Mouse (Mus musculus) inflammation-experienced regulatory T-cells, adult 6 months (primary cell): ENCODE measurements at regions not wholly inside any gene's neighbourhood (a gene's known extent, or its start where the extent isn't known, plus 50 kb on each side); places are given as distances from the start of the nearest gene placed in this dataset.

Experiments used
- ATAC-seq: one replicate; pipeline ENCODE4 v1.8.0; 2017

- ATAC-seq, result no peak
These were observed 208.7 kb downstream of the Otol1 start for GRCm38 (mm10) chr3:70216096-70216495.

GRCm38 (mm10) chr3:70218757-70219360 lies 211.4 kb downstream of the Otol1 start:
- ATAC-seq, result no peak

- ATAC-seq, result no peak
These were observed 216.1 kb downstream of the Otol1 start for GRCm38 (mm10) chr3:70223443-70224065.

GRCm38 (mm10) chr3:70224846-70225245 lies 217.4 kb downstream of the Otol1 start:
- no peak for ATAC-seq

DNA sequence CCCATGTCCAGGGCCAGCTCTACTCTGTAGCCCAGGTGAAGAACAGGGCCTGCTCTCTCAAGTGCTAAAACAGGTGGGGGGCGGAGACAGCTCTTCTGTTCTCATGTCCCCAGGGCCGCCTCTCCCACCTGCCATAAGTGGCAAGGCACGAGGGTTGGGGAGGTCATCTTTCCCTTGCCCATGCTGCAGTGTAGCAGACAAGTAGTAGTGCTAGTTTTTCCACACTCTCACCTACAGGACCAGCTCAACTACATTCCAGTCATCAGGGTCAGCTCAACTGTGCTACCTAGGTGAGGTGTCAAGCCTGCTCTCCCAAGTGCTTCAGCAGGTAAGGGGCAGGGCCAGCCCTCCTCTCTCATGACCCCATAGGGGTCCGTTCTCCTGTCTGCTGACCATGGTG lies 219.8 kb downstream of the Otol1 start:
- no peak for ATAC-seq

DNA sequence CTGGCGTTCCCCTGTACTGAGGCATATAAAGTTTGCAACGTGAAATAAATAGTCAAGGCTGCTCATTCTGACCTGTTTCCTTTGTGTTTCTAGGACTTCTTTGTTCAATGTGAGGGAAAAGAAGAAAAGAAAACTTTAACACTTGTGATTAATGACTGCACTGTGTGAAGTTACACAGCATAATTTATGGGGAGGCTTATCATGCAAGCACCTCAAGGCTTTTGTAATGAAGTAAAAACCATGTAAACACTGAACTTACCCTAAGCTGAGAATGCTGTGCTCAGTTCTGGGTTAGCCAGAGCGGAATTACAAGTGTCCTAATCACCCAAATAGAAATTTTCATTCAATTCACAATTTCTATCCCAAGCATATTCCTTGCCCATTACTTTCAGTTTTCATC lies 241.2 kb downstream of the Otol1 start:
- ATAC-seq, result no peak

GRCm38 (mm10) chr3:70249922-70250321 lies 242.5 kb downstream of the Otol1 start:
- ATAC-seq, result no peak

GRCm38 (mm10) chr3:70250733-70251132 lies 243.3 kb downstream of the Otol1 start:
- no peak for ATAC-seq

GRCm38 (mm10) chr3:70263318-70263717 lies 255.9 kb downstream of the Otol1 start:
- ATAC-seq, result no peak

DNA sequence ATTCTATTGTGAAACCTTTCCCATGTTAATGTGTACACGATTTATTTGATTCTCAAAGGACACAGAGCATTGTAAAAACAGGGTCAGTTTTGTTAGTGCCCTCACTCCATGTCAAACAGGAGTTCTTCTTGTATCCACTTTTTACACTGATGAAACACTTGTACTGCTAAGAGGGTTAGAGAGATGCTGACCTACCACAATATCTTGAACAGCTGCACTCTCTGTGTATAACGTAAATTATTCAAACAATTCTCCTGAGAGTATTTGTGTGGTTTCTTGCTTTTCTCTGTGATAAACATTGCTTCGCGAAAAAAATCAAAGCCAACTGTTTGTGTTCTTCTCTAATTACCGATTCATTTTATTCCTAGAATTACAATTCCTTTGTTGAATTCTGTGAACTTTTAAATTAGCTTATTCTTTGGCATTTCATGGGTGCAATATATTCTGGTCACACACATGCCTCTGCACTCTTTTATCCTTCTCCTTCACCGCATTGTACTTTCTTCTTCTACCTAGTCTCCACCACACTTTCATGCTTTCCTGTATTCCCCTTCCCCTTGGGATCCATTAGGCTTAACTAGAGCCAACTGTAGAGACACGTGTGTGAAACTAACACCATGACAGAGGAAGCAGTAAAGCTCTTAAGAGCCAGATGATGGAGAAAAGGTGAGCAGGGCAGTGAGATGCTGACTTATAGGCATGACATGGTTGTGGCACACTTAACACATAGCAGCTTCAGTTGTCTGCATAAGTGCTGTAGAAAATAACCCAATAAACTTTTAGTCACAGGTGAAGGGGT lies 281.4 kb downstream of the Otol1 start:
- ATAC-seq, result no peak

- ATAC-seq, result no peak
These were observed 300.1 kb downstream of the Otol1 start for GRCm38 (mm10) chr3:70307556-70307955.

- ATAC-seq, result no peak
These were observed 300.6 kb downstream of the Otol1 start for GRCm38 (mm10) chr3:70308061-70308461.

DNA sequence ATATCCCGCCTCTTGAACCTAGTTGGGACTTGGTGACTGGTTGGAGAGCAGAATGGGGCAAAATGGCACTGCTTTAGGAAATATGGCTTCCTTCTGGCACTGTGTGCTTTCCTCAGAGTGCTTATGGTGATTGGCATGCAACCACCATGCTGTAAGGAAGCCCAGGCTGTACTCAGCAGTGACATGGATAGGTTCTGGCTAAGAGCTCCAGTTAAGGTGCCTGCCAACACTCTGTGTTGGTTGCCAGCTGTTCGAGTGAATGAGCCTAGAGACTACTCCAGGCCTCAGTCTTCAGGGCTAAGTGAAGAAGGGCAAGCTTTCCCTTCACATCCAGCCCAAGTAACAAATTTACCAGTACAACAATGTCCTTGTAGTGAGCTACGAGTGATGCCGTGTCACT lies 301.9 kb downstream of the Otol1 start:
- ATAC-seq, result no peak

GRCm38 (mm10) chr3:70311055-70311454 lies 303.6 kb downstream of the Otol1 start:
- ATAC-seq, result no peak

GRCm38 (mm10) chr3:70312034-70312433 lies 304.6 kb downstream of the Otol1 start:
- ATAC-seq, result no peak

DNA sequence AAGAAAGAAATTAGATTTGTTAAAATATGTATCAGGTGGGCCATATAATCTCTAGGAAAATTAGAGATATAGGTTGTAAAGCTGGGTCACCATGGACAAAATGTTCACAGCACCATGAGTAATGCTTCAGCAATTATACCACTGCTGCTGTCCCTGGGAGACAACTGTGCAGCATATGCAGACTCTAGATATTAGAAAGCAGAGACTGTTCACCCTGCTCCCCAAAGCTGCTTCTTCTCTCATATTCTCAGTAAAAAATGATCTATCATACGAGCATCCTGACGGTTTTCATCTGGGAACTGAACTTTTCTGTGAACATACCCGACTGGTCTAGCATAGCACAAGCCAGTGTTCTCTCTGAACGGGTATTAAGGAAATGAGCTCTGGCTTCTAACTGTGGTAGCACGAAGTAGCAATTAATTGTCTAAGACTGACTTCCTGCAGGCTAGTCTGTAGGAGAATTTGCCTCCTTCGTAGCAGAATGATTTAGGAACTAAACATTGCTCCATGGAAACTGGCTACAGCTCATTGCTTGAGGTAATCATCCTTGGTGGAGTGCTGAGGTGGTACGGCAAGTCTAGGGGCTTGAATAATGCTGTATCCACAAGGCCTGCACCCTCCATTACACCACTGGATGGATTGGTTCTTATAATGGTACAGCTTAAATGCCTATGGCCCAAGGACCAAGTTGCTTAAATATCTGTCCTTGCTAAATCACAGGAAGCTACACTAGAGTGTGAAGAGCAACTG lies 305.9 kb downstream of the Otol1 start:
- ATAC-seq, result no peak

DNA sequence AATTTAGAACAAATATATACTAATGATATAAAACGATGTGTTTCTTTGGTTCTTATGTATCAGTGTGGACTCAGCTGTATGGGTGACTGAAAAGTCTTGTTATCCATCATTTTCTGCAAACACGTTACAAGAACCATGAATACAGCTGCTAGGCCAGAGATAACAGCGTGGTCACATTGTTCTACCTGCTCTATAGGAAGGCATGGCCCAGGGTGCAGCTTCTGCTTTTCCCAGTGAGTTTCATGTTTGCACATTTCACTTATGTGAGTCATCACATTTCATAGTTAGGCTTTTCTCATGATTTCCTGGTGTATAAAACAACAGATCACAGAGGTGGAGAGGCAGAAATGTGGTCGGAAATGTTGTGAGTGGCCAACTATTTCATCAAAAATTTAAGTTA lies 306.8 kb downstream of the Otol1 start:
- ATAC-seq, result no peak

DNA sequence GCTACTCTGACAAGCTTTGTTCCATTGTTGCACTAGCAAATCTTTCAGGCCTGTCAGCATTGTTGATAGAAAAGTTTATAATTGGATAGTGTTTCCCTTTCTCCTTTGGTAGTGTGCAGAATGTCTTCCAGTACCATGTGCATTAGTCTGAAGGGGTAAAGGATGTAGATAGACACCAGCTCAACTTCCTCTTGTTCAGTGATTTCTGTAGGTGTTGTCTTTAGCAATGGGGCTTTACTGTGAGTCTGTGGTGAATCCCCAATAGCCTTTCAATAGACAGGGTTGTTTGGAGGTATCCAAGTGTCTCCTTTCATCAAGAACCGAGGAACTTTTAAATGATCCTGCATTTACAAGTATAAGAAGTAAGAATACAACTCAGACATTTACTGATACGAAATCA lies 311.0 kb downstream of the Otol1 start:
- no peak for ATAC-seq

DNA sequence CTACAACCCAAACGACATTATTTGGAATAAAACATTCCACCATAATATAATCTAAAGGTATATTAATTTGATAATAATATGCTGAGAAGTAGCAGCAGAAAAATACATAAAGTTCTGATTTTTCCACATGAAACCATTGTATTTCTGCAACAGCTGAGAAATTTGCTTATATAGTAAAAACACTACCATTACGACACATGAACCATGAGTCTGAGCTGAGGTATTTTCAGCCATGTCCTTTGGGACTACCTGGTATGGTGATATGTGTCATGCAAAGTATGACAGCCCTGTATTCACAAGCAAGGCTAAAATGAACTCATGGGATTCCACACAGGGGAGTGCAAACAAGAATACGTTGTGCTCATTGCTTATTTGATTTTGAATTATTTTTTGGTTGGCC lies 311.7 kb downstream of the Otol1 start:
- no peak for ATAC-seq

GRCm38 (mm10) chr3:70321161-70321657 lies 313.8 kb downstream of the Otol1 start:
- ATAC-seq, result no peak

DNA sequence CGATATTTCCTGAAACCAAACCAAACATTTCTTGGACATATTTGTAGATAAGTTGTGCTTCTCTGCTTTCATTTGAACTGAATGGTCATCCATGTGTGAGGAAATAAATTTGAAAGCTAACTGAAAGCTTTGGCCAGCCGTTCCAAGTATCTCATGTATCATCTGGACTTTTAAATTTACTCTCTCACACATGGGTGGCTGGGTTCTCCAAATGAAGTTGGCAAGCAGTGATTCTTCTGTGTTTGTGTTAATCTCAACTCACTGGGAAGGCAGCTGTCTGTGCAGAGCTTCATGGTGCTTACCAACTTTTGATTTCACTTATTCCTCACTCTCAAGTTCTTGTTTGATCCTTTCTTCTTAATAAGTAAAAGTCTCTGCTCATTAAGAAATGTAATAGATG lies 317.3 kb downstream of the Otol1 start:
- ATAC-seq, result no peak
